Mouse (Mus musculus) lung, postnatal 0 days (tissue): ENCODE measurements around the gene 1700003F12Rik. TPM values are rescaled to one million over a fixed set of nuclear protein-coding genes. Genes with fewer than 3 reads are reported as not detected.

ENCODE experiments used
- ATAC-seq: fragments of 200-750 bp; cut with Nextera tagmentation; 2 replicates; pipeline ENCODE4 v1.8.0; 2017; ENCODE audit warnings: moderate library complexity
- DNase-seq: peaks from one replicate; pipeline ENCODE4 v3.0.0-alpha.2; 2016; ENCODE audit warnings: low spot score
- H3K27ac ChIP-seq: fragments of 300-500 bp; sonication (generic); 2 replicates; pipeline ENCODE4 v1.5.1; 2014; ENCODE audit warnings: antibody characterized with exemption, mild to moderate bottlenecking, low read length, mixed read lengths
- H3K27me3 ChIP-seq: fragments of 300-500 bp; sonication (generic); replicated peaks from 2 replicates; pipeline ENCODE4 v1.6.1; 2014; ENCODE audit warnings: low read length, mixed read lengths; ENCODE audit not compliant: insufficient read depth
- H3K36me3 ChIP-seq: fragments of 300-500 bp; sonication (generic); 2 replicates; pipeline ENCODE4 v1.6.1; 2014; ENCODE audit warnings: low read length, mixed read lengths; ENCODE audit not compliant: insufficient read depth
- H3K4me1 ChIP-seq: fragments of 300-500 bp; sonication (generic); 2 replicates; pipeline ENCODE4 v1.6.1; 2014; ENCODE audit warnings: antibody characterized with exemption, low read depth, low read length, mixed read lengths; ENCODE audit not compliant: insufficient read depth
- H3K4me2 ChIP-seq: fragments of 300-500 bp; sonication (generic); replicated peaks from 2 replicates; pipeline ENCODE4 v1.6.1; 2014; ENCODE audit warnings: low read depth, mild to moderate bottlenecking, low read length, moderate library complexity, mixed read lengths
- H3K4me3 ChIP-seq: fragments of 300-500 bp; sonication (generic); 2 replicates; pipeline ENCODE4 v1.5.1; 2014; ENCODE audit warnings: low read depth, low read length
- H3K9ac ChIP-seq: fragments of 300-500 bp; sonication (generic); replicated peaks from 2 replicates; pipeline ENCODE4 v1.6.1; 2014; ENCODE audit warnings: low read depth, mild to moderate bottlenecking
- H3K9me3 ChIP-seq: fragments of 300-500 bp; sonication (generic); 2 replicates; pipeline ENCODE4 v1.6.1; 2016; ENCODE audit warnings: low read length, mixed read lengths
- CTCF ChIP-seq: IDR thresholded peaks from 2 replicates; pipeline ENCODE4 v1.5.1; 2016; ENCODE audit warnings: antibody characterized with exemption, mild to moderate bottlenecking
- EP300 ChIP-seq: IDR thresholded peaks from 2 replicates; pipeline ENCODE4 v1.6.1; 2016; ENCODE audit warnings: antibody characterized with exemption, mild to moderate bottlenecking, control low read depth
- WGBS: fragments of 180-500 bp; shearing (Covaris S2); extraction: QIAGEN DNeasy Blood & Tissue Kit; methylation state at CpG from one replicate; pipeline ENCODE4 v1.1.7; 2014; 5-methylcytosine and 5-hydroxymethylcytosine counted together
- polyA plus RNA-seq: library from polyadenylated mRNA; unstranded; fragments of >200 nt; fragmentation: Nextera tagmentation; extraction: Ambion mirVana; gene quantifications from 2 replicates; pipeline ENCODE4 v1.2.1, GENCODE M21; 2015

1700003F12Rik gene
- polyA plus RNA-seq, 1 experiment from 2014 or later = 1.3 TPM

DNA sequence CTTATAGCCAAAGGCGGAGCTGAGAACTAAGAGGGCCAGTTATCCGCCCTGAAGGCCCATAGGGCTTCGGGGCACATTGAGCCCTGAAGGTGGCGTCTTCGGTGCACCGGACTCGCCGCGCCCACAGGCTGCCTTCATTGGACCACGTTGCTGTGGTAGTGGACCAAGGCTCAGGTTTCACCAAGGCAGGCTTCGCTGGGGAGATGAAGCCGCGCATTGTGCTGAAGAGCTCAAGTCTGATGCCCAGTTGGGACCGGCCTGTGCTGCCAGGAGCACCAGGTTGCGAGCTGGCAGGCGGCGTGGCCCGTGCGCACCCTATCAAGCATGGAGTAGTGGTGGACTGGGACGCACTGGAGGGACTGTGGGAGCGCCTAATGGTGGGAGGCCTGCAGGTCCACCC is 5.0 kb downstream of the 1700003F12Rik start:
- no peaks in the 10 kb centered on the region for H3K36me3 ChIP-seq
- peak overlapping the region; percentile 23; the same call in 1 of the 2 replicates for H3K4me3 ChIP-seq
- H3K27ac ChIP-seq = no peak overlapping the region
- 25% methylated on average over 21 of the region's 21 CpGs for WGBS
- H3K4me1 ChIP-seq = peaks cover 16% of the 10 kb centered on the region
- TF ChIP-seq EP300 = no peak
- peak; percentile 27; the same call in 1 of the 2 replicates for TF ChIP-seq CTCF
- ATAC-seq (peak; percentile 6), DNase-seq (no peak)
- no peaks in the 10 kb centered on the region for H3K9me3 ChIP-seq
- no peak overlapping the region for H3K9ac ChIP-seq
- H3K27me3 ChIP-seq = no peaks in the 10 kb centered on the region
- peak overlapping the region; percentile 56 for H3K4me2 ChIP-seq

DNA sequence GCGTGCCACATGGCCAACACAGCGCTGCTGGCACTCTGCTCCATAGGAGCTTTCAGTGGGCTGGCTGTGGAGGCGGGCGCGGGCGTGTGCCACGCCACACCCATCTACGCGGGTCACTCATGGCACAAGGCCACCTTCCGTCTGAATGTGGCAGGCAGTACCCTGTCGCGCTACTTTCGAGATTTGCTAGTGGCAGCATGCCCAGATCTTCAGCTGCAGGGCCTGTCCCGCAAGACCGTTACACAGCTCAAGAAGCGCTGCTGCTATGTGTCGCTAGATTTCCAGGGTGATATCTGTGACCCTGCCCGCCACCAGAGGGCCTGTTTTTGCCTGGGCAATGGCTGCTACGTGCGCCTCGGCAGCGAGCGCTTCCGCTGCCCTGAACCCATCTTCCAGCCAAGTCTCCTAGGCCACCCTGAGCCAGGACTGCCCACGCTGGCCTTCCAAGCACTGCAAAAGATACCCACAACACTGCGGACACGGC is 5.6 kb downstream of the 1700003F12Rik start:
- Histone ChIP-seq H3K4me1 (peaks cover 16% of the 10 kb centered on the region), H3K27me3 (no peaks in the 10 kb centered on the region), H3K9ac (no peak overlapping the region), H3K4me2 (peak overlapping the region; percentile 56), H3K9me3 (no peaks in the 10 kb centered on the region), H3K27ac (no peak overlapping the region), H3K4me3 (peak overlapping the region; percentile 23; the same call in 1 of the 2 replicates), H3K36me3 (no peaks in the 10 kb centered on the region)
- DNase-seq (peak; percentile 87), ATAC-seq (peak; percentile 74)
- peak; percentile 83 for TF ChIP-seq CTCF
- no peak for TF ChIP-seq EP300
- 9% methylated on average over 27 of the region's 27 CpGs for WGBS

DNA sequence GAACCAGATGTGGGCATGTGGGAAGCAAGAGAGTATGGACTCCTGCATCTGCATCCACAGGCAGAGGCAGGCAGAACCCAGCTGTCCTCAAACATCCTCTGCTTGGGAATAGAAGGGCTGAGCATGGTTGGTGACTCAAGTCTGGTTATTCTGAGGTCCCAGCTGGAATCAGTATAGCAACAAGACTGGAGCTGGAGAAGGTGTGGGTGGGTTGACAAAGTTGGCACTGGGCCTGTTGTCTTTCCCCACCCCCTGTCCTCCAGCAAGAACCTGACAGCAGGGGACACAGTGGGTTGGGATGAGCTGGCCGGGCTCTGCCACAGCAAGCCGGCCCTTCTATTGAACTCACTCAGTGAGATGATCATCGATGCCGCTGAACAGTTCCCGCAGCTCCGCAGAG is 8.3 kb downstream of the 1700003F12Rik start:
- H3K9me3 ChIP-seq = no peaks in the 10 kb centered on the region
- no peak overlapping the region for H3K4me3 ChIP-seq
- H3K27me3 ChIP-seq = no peaks in the 10 kb centered on the region
- TF ChIP-seq CTCF (no peak), EP300 (no peak)
- no peaks in the 10 kb centered on the region for H3K36me3 ChIP-seq
- peaks cover 10% of the 10 kb centered on the region; the same call in 1 of the 2 replicates for H3K4me1 ChIP-seq
- peak; percentile 36 for DNase-seq
- ATAC-seq = 0 out of 2 replicates have a peak, but pooled peaks have one; percentile 1
- H3K27ac ChIP-seq = no peak overlapping the region
- no peak overlapping the region for H3K9ac ChIP-seq
- 75% methylated on average over 6 of the region's 6 CpGs for WGBS
- no peak overlapping the region for H3K4me2 ChIP-seq

DNA sequence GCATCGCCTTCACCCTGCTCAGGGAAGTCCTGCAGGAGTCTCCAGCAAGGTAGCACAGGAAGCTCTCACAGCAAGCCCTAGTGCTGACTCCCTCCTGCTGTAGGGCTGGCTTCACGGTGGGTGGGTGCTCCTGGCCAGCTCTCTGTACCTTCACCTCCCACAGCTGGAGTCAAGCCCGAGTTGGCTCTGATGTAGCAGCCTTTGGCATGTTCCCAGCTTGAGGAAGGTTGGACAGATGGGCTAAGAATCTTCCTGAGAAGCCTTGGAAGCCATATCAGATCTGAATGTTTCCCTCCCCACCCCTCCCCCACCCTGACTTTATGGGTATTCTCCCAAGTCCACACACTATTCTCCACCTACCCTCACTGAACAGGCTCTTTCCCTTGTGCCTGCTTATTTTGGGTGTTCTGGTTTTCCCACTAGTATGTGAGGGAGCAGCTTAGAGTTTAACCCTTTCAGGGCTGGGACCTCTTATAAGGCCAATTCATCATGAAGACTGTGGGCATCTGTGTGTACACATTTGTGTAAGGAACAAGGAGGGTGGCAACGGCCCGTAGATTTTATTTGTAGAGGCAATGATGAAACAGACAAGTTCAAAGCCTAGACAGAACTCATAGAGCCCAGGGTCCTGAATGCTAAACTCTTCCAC is 10.4 kb downstream of the 1700003F12Rik start:
- WGBS = 31% methylated on average over 5 of the region's 5 CpGs
- TF ChIP-seq EP300 (no peak), CTCF (no peak)
- no peak for DNase-seq
- Histone ChIP-seq H3K9me3 (no peaks in the 10 kb centered on the region), H3K4me1 (peaks cover 4% of the 10 kb centered on the region; the same call in 1 of the 2 replicates), H3K27ac (no peak overlapping the region), H3K36me3 (no peaks in the 10 kb centered on the region), H3K4me3 (no peak overlapping the region), H3K27me3 (no peaks in the 10 kb centered on the region), H3K9ac (no peak overlapping the region), H3K4me2 (no peak overlapping the region)
- no peak for ATAC-seq

DNA sequence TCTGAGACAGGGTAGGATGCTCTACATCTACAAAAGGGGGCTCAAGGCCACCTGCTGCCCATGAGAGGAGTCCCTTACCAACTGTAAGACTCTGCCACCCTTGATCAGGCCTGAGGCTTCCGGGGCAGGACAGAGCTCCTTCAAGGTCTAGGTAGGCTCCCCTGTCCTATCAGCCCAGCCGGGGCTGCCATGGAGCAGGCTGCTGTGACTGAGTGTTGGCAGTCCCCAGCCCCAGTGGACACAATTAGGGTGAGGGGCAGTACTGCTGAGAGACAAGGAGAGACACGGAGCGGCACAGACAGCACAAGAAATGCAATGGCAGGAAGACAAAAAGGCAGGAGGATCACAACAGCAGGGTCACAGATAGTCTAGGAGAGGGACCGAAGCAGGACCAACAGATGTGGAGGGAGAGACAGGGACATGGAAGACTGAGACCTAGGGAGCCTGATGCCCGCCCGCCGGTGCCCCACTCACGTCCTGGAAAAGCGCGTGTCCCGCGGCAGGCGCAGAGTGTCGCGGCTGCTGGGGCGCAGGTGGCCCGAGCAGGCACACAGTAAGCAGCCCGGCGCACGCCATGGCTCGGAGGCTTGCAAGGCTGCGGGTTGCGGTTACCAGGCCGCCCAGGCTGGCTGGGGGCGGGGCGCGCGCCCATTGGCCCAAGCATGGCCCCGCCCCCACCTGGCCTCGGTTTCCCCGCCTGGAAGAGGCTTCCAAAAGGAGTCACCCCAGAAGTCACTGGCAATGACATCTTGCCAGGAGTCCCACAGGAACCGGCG is 11.6 kb downstream of the 1700003F12Rik start, which contains the start of gene Necab3:
Gene Necab3 (minus strand): TSS at position 627 of the 776 bp plus-strand sequence.
- Histone ChIP-seq H3K9ac (no peak within 1 kb of the TSS), H3K4me1 (peaks cover 3% of the 10 kb centered on the region; the same call in 1 of the 2 replicates), H3K27ac (no peak within 1 kb of the TSS), H3K27me3 (no peaks in the 10 kb centered on the region), H3K4me2 (peak within 1 kb of the TSS; percentile 41), H3K36me3 (no peaks in the 10 kb centered on the region), H3K4me3 (0 out of 2 replicates have a peak within 1 kb of the TSS, but pooled peaks have one; percentile 17), H3K9me3 (no peaks in the 10 kb centered on the region)
- DNase-seq (no peak), ATAC-seq (peak; percentile 42; the same call in 1 of the 2 replicates)
- TF ChIP-seq EP300 = no peak
- TF ChIP-seq CTCF = no peak
- 9% methylated on average over 33 of the region's 34 CpGs for whole genome bisulfite sequencing

DNA sequence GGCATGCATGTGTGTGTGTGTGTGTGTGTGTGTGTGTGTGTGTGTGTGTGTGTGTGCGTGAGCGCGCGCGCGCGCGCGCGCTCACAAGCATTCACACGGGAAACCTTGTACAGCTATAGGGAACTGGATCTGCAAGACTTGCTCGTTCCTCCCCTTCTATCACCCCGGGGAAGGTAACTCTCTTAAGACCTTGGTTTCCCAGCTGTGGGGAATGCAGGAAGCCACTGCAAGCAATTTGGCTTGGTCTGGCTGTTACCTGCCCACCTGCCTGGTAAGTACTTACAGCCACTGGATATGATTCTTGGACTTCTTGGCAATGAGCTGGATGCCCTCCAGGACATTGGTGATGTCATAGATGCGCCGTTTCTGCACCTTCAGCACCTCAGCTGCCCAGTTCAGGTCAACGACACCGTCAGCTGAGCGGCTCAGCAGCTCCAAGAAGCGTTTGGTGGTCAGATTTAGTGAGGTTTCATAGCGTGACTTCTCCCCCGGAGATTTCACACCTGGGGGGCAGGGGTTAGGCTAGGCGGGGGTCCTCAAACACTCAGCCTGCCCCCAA is 16.8 kb downstream of the 1700003F12Rik start:
- Histone ChIP-seq H3K9ac (no peak overlapping the region), H3K36me3 (no peaks in the 10 kb centered on the region), H3K9me3 (no peaks in the 10 kb centered on the region), H3K4me3 (no peak overlapping the region), H3K4me2 (no peak overlapping the region), H3K27me3 (no peaks in the 10 kb centered on the region), H3K27ac (no peak overlapping the region), H3K4me1 (peaks cover 12% of the 10 kb centered on the region; the same call in 1 of the 2 replicates)
- ATAC-seq = no peak
- 82% methylated on average over 22 of the region's 22 CpGs for WGBS
- DNase-seq = no peak
- no peak for TF ChIP-seq CTCF
- TF ChIP-seq EP300 = no peak
